Mouse (Mus musculus) CH12F3 (cell line): Measurements from ENCODE around the gene Gm21996.
"Not testable (repeated sequence)": the region's sequence is repeated elsewhere in the genome, so short reads cannot be mapped to it uniquely, and the experiment has no call there.

Experiments
- in situ Hi-C: fragments of 300-500 bp; cut with MboI; formaldehyde crosslinking; loops from 2 replicates; pipeline ENCODE4 v1.14.3; 2020; ENCODE audit warnings: low sequenced_read_pairs

Gene Gm21996

DNA sequence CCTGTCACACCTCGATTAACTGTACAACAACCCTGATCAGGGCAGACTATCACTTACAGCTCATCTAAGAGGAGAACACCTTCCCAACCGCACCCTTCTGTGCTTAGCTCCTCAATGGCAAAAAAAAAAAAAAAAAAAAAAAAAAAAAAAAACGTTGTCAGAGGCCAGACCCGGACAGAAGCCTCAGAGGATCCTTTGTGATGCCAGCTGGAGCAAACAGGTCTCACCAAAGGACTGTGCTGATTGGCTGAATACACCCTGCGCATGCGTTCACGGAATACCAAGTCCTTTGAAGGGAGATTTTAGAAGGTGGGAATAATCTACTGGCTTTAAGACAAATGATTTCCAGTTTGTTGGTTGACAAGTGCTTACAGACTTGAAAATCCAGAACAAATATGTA, at the start of gene Gm21996:
TSS of gene Gm21996 (minus strand) at position 101 of the 400 bp plus-strand sequence.
- in situ Hi-C loops = not testable (repeated sequence)
